Mouse (Mus musculus) lung, postnatal 25 days (tissue): ENCODE measurements at regions not wholly inside any gene's neighbourhood (a gene's known extent, or its start where the extent isn't known, plus 50 kb on each side); places are given as distances from the start of the nearest gene placed in this dataset.

Experiments used
- DNase-seq: peaks from one replicate; pipeline ENCODE4 v3.0.0; 2022; ENCODE audit warnings: low spot score

DNA sequence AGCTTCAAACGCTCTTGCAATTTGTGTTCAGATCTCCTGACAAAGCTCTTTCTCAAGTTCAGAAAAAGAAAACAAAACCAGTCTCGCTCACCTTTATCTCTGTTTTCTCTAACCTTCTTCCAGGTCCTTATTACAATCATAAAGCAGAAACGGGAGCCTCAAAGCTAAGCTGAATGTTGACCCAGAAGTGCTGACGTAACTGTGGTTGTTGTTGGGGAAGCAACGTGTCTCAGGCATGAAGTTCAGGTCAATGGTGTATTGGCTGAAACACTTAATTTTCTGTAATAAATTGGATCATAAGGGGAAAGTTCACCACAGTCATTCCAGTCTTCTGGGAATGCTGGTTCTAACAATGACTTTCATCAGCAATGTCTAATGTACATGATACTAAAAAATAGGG is 586.7 kb downstream of the Ofcc1 start:
- DNase-seq = no peak

DNA sequence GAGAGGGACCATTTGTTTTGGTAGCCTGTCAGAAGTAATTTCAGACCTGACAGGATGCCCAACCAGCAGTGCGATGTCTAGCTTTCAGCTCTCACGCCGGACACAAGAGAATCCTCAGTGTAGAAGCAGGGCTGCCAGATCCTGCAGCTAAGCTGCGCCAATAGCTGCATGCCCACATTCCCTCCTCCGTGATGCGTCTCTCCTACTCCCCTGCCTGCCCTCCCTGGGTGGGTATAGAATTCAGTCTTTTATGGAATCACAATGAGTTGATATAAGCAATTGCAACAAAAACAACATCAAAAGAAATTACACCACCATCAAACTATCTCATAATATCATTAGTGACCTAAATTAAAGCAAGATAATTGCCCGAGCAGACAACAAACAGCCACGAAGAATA is 587.1 kb downstream of the Ofcc1 start:
- DNase-seq = no peak

DNA sequence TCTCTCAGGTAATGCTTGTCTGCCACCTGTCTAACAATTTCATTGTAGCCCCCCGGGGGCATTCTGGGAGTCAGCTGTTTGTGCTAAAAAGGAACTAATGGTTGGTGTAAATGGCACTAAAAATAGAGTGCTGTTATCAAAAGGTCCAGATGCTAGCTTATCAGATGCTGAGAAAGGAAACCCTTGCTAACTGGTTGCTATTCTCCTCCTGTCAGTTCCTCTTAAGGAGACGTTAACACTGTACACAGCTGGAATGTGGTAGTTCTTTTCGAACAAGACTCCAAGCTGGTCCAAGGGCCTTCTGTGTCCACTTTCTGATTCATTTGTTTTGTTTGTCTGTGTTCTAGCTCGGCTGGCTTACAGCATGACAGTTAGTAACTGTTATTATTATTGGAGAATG is 592.0 kb downstream of the Ofcc1 start:
- DNase-seq = no peak

DNA sequence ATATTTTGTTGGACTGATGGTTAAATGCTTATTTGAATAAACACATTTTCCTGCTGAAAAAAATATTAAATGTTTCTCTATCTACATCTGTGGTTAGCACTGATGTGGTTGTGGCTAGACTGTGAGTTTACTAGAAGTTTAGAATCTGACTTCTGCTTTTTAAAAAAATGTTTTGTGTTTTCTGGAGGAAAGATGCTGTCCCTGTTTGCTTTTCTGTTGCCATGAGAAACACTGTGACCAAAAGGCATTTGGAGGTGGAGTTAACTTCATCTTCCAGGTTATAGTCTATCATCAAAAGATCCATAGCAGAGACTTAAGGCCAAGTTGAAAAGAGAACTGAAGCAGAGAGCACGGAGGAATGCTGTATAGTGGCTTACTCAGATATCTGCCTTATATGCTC is 594.4 kb downstream of the Ofcc1 start:
- DNase-seq = no peak
